Mouse (Mus musculus): Measurements from ENCODE around the gene Coro1a.

DNA sequence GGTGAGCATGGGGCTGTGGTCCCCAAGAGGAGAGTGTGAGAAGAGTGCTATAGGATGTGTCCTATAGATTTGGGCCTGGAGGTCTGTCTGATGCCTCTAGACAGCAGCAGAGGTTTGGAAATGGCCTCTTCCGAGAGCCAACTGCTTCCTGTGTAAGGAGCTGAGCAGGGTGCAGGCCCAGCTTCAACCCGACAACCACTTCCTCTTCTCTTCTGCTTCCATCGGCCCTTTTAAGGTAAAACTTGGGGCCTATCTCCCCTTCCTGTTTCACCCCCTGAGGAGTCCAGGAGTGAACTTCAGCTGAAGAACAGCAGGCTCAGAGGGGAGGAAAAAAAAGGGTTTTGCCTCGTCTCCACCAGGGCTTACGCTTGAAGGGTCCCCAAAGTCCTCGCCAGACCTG is 5.2 kb downstream of the Coro1a start:
- TF ChIP-seq POLR2A (IDR thresholded peaks at IDR 0.05; ENCODE audit: low read depth, low read length) (no peak), CTCF (conservative IDR thresholded peaks at IDR 0.05; ENCODE audit: insufficient read depth, insufficient read length, low read depth, low read length) (no peak)

Data from kidney, adult 2 months (tissue).